Mouse (Mus musculus): ENCODE data around the gene Ecsit.

Gene Ecsit

DNA sequence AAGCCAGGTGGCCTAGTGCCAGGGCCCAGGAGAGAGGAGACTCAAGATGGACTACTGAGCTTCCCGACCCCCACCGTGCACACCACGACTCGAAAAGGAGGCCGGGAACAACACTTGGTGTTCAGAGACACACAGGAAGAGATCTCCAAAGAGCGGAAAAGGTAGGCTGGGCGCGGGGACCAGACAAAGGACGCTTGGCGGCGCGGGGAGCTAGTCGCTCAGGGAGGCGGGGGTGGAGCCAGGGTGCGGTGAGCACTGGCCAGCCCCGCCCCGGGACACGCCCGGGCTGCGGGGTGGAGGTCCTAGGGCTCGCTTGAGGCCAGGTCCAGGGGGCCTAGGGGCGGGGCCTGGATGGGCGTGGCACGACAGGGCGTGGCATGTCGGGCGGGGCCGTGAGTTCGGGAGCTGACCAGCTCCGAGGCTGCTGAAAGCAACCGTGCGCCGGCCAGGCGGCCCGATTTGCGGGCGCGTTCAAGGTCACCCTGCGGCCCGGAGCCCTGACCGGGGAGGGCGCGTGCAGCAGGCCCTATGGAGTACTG, 34.8 kb downstream of the Ecsit start:
- DNase-seq: peak; percentile 31

DNA sequence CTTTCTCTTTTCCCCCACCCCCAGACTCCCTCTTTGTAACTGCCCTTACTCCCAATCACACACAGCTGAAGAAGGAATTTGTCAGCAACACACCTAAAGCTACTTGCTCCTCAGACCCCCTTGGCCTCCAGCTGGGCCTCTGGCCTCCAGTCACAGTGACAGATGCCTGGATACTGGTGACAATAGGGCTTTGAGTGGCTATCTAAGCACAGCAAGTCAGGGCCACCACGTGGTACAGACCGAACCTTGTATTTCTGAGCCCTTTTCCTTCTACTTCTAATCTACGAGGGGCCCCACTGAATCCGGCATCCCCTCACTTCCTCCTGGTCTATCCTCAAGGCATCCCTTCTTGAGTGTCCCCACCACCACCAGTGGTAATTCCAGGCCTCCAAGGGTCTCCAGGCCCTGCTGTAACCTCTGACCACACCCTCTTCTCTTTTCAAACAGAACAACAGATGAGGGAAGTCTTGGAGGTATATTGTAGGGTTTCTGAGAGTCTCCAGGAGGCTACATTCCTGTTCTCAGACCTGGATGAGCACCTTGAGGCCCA, 35.4 kb downstream of the Ecsit start:
- DNase-seq: no peak

DNA sequence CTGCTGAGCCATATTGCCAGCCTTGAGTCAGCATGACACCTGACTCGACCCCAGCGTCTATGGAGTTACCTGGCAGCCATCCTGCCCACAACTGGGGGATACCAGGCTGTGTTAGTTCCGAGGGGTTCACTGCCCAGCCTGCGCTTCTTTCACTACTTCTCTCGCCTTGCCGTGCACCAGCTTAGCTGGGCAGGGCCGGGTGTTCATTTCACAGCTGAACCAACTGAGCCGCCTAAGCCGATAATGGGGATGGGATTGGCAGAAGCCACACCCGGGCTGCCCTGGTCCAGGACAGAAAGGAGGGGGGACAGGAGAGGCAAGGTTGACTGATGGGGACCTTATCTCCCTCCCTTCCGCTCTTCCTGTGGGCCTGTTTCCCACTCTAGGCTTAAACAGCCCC, 35.9 kb downstream of the Ecsit start:
- no peak for DNase-seq

DNA sequence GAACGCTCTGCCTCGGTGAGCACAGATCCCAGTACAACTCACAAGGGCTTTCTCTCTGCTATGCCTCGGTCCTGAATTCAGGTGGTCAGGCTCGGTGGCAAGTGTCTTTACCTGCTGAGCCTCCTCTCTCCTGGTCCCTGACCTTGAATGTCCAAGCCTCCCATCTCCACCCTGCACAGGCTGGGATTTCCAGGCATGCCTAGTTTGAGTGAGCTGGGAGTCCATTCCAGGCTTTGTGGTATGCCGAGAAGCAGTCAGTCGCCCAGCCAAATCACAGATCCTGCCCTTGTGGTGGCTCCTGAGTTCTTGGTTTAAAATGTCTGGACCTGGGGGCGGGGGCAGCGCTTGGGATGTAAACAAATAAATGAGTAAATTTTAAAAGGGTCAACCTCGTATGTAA, 37.9 kb downstream of the Ecsit start:
- no peak for DNase-seq

DNA sequence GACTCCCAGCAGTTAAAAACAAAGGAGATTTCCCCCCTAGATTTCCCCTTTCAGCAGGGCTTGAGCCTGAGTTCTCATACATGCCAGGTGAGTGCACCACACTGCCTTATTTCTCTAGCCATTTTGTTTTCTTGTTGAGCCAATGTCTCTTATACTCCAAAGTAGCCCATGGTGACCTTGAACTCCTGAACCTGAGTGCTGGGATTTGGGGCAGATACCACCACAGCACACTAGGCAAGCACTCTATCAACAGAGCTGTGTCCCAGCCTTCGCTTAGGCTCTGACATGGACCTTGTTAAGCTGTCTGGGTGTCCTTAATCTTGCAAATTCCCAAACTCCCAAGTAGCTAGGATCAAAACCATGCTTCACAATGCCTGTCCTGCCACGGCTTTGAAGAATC, 43.4 kb downstream of the Ecsit start:
- DNase-seq: no peak

DNA sequence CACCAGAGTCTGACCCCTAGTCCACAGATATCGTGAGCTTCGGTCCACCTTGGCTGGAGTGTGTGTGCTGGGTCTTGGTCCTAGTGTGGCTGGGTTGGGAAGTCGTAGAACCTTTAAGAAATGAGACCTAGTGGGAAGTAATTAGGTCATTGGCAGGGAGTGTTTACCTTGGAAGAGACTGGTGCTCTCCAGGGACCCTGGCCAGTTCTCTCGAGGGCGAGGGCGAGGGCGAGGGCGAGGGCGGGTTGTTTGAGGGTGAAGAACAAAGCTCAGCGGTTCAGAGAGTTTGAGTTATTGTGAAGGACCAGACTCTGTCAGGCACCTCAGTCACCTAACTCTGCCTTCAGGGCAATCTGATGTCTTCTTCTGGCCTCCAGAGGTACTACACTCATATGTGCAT, 47.4 kb downstream of the Ecsit start:
- DNase-seq: no peak

DNA sequence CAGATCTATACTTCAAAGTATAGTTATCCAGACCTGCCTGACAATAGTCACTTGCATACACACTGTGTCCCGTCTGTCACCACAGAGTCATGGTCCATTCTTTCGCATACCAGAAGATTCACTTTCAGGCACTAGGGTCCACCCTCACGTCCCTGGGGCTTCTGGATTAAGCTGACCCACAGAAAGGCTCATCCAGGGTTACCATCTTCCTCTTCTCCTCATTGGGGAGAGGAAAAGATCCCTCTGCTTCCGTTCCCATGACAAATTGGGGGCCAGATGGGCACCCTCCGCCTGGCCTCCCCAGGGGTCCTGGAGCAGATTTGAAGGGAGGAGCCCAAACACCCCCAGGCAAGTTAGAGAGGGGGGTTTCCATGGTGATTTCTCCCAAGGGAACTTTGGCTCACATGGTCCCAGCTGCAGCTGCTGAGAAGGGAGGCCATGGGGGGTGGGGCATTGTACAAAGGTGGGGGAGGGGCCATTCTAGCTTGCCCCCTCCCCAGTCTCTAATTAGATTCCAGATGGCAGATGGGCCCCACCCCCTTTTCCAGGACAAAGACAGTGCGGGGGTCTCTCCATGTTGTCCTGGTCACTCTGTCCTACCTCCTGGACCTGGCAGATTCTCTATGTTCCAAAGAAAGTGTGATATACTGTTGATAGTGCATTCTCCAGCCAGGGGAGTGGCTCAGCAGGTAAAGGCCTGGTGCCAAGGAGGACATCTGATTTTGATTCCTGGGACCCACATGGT, 49.8 kb downstream of the Ecsit start:
- DNase-seq: no peak

DNA sequence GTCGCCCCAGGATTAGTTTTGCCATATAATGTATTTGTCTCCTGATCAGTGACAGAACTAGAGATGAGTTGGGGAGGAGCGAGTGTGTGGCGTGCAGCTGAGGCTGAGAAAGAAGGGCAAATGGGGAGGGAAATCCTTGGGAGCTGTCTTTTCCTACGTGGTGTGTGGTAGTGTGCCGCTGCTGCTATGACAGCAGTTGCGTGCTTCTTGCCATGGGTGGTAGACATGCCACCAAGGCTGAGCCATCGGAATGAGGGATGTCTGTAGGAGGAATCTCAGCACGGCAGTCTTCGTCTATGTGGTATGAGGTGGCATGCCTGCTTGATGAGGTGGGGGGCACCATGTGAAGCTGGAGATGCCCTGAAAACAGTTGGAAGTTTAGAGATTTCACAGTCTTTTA, 54.9 kb downstream of the Ecsit start:
- no peak for DNase-seq

DNA sequence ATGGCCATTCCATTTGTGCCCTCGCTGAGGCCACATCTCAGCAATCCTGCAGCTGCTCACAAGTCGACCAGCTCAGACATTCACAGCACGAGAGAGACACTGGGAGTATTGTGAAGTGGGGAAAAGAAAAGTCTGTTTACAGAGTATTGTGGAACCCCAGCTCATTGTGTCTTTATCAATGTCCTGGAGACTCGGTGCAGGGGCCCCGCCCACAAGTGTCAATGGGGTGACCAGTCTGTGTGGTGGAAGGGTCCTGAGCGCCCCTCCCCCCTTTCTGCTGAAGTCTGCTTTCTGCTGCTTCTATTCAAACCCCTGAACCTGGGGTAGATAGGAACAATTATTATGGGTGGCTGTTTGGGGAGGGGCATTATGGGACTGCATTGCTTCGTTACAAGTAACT, 56.8 kb downstream of the Ecsit start:
- DNase-seq: no peak

DNA sequence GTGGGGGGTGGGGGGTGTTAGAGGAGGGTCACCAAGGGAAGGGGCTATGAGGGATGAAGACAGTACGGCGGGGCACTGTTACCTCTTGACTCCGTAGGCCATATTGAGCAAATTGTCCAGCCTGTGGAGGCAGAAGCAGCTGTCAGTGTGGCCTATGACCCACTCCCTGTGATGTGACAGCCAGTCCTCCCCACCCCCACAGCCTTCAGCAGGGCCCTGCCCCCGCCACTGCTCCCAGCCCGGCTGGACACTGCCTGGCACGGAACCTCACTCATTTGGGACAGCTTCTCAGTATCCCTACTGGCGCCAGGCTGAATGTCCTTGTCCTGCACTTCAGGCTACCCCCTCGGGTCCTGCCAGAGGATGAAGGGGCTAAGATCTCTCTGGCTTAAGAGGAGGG, 60.6 kb downstream of the Ecsit start:
- DNase-seq: peak; percentile 9

Measured in lung, postnatal 36 days (tissue).